Comparison of ENCODE assay signal across 25 mouse cellular contexts in genomic region chr1:16021616-16022015, GRCm38 (mm10).
"Had no signal": no experiment of that assay in that cellular context is flagged by ENCODE, and none has a peak within 500 bp of the region (broad histone marks: within the 10 kb centered on the region; RNA-seq: fewer than 3 reads in every experiment).

No protein-coding gene starts in this region.

- H3K4me1 ChIP-seq: embryonic facial prominence, embryonic 10.5 days; embryonic facial prominence, embryonic 12.5 days; embryonic facial prominence, embryonic 13.5 days; embryonic facial prominence, embryonic 15.5 days; forebrain, embryonic 10.5 days; forebrain, embryonic 12.5 days; forebrain, embryonic 15.5 days; heart, embryonic 10.5 days had no signal

- H3K27me3 ChIP-seq: embryonic facial prominence, embryonic 12.5 days; embryonic facial prominence, embryonic 13.5 days; embryonic facial prominence, embryonic 15.5 days; forebrain, embryonic 12.5 days; forebrain, embryonic 15.5 days had no signal

- H3K4me3 ChIP-seq: embryonic facial prominence, embryonic 10.5 days; embryonic facial prominence, embryonic 12.5 days; embryonic facial prominence, embryonic 13.5 days; embryonic facial prominence, embryonic 15.5 days; erythroblast, embryonic 14.5 days; forebrain, embryonic 10.5 days; forebrain, embryonic 12.5 days; forebrain, embryonic 15.5 days; gastrocnemius, adult 2 months; heart, adult 2 months; heart, embryonic 10.5 days had no signal

- H3K27ac ChIP-seq: embryonic facial prominence, embryonic 10.5 days; embryonic facial prominence, embryonic 12.5 days; embryonic facial prominence, embryonic 13.5 days; embryonic facial prominence, embryonic 15.5 days; forebrain, embryonic 10.5 days; forebrain, embryonic 12.5 days; forebrain, embryonic 15.5 days; gastrocnemius, adult 2 months; heart, adult 2 months; heart, embryonic 10.5 days had no signal

- DNase-seq: cerebellum, adult 9-11 months; cerebellum, postnatal 14 days; cerebellum, postnatal 25 days; cerebellum, postnatal 36 days; embryo, embryonic 11 days; forebrain, postnatal 0 days; gastrocnemius, adult 2 months; gastrocnemius, postnatal 10 days; gastrocnemius, postnatal 14 days; gastrocnemius, postnatal 25 days; gastrocnemius, postnatal 36 days; heart, adult 18-20 months; heart, adult 2 months had no signal

- ATAC-seq: forebrain, embryonic 14.5 days; forebrain, embryonic 15.5 days; forebrain, embryonic 16.5 days; forebrain, postnatal 0 days had no signal

- H3K9me3 ChIP-seq: embryonic facial prominence, embryonic 10.5 days; embryonic facial prominence, embryonic 12.5 days; embryonic facial prominence, embryonic 13.5 days; embryonic facial prominence, embryonic 15.5 days; forebrain, embryonic 10.5 days; forebrain, embryonic 12.5 days; forebrain, embryonic 15.5 days; heart, embryonic 10.5 days had no signal

- H3K4me2 ChIP-seq: embryonic facial prominence, embryonic 12.5 days; embryonic facial prominence, embryonic 13.5 days; embryonic facial prominence, embryonic 15.5 days; forebrain, embryonic 12.5 days; forebrain, embryonic 15.5 days; heart, embryonic 11.5 days had no signal

- H3K9ac ChIP-seq: embryonic facial prominence, embryonic 12.5 days; embryonic facial prominence, embryonic 13.5 days; embryonic facial prominence, embryonic 15.5 days; forebrain, embryonic 12.5 days; forebrain, embryonic 15.5 days; forebrain, postnatal 0 days had no signal

- H3K36me3 ChIP-seq: embryonic facial prominence, embryonic 10.5 days; embryonic facial prominence, embryonic 12.5 days; embryonic facial prominence, embryonic 13.5 days; embryonic facial prominence, embryonic 15.5 days; forebrain, embryonic 10.5 days; forebrain, embryonic 12.5 days; forebrain, embryonic 15.5 days; heart, embryonic 10.5 days had no signal
